Mouse (Mus musculus) lung, postnatal 0 days (tissue): ENCODE results near the gene Kmo.

Source experiments
- CTCF ChIP-seq: IDR thresholded peaks from 2 replicates; pipeline ENCODE4 v1.5.1; 2016; ENCODE audit warnings: antibody characterized with exemption, mild to moderate bottlenecking
- EP300 ChIP-seq: IDR thresholded peaks from 2 replicates; pipeline ENCODE4 v1.6.1; 2016; ENCODE audit warnings: antibody characterized with exemption, mild to moderate bottlenecking, control low read depth

GRCm38 (mm10) chr1:175659900-175660299 lies 39.7 kb downstream of the Kmo start:
- TF ChIP-seq CTCF (no peak), EP300 (no peak)
